Mouse (Mus musculus): Measurements from ENCODE around the gene Prl2c5.
"Not testable (repeated sequence)": the region's sequence is repeated elsewhere in the genome, so short reads cannot be mapped to it uniquely, and the experiment has no call there.

DNA sequence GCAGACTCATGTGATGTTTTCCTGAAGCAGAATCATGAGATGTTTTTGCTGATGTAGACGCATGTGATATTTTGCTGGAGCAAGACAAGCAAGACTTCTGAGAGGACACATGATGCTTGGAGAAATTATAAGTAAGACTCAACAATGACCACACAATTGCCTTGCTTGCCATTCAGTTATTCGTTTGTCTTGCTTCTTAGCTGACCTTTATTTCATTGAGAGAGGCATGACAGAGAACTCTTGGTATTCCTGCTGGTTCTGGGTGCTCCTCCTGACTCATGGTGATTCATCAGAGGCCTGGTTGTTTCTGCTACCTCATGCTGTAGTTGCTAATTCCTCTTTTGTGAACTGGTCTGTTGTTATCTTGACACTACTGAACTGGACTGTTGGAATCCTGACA is 13.9 kb upstream of the Prl2c5 start:
- TF ChIP-seq ZNF384 (IDR thresholded peaks at IDR 0.05; ENCODE audit: low read depth, low read length); HCFC1 (IDR thresholded peaks at IDR 0.05; ENCODE audit: borderline replicate concordance, insufficient read depth, low read length); ZC3H11A (IDR thresholded peaks at IDR 0.05; ENCODE audit: borderline replicate concordance, low read depth, low read length); CHD2 (IDR thresholded peaks at IDR 0.05; ENCODE audit: low read depth, low read length); MAFK (IDR thresholded peaks at IDR 0.05; ENCODE audit: insufficient read depth, low read depth, low read length): not testable (repeated sequence)

Data from ES-E14 (cell line).